Mouse (Mus musculus) hindbrain, embryonic 14.5 days (tissue): ENCODE measurements around the gene Adcy2. TPM values are rescaled to one million over a fixed set of nuclear protein-coding genes. Genes with fewer than 3 reads are reported as not detected.
A peak's percentile ranks its signal among the peaks of the same experiment; 100 is the strongest.

Experiments
- ATAC-seq: fragments of 200-750 bp; cut with Nextera tagmentation; 2 replicates; pipeline ENCODE4 v1.8.0; 2017; ENCODE audit warnings: moderate number of reproducible peaks, mild to moderate bottlenecking, moderate TSS enrichment, moderate library complexity; ENCODE audit not compliant: low FRiP score
- DNase-seq: peaks from one replicate; pipeline ENCODE4 v3.0.0-alpha.2; 2015; ENCODE audit warnings: low spot score
- H3K27ac ChIP-seq: fragments of 300-500 bp; sonication (generic); 2 replicates; pipeline ENCODE4 v1.5.1; 2014; ENCODE audit warnings: mild to moderate bottlenecking, moderate library complexity
- H3K27me3 ChIP-seq: fragments of 300-500 bp; sonication (generic); 2 replicates; pipeline ENCODE4 v1.6.1; 2014; ENCODE audit warnings: mild to moderate bottlenecking, low read length, mixed read lengths; ENCODE audit not compliant: control insufficient read depth, insufficient read depth
- H3K36me3 ChIP-seq: fragments of 300-500 bp; sonication (generic); replicated peaks from 2 replicates; pipeline ENCODE4 v1.6.1; 2014; ENCODE audit not compliant: control insufficient read depth, insufficient read depth
- H3K4me1 ChIP-seq: fragments of 300-500 bp; sonication (generic); replicated peaks from 2 replicates; pipeline ENCODE4 v1.6.1; 2014; ENCODE audit warnings: antibody characterized with exemption, low read length, mixed read lengths; ENCODE audit not compliant: control insufficient read depth, insufficient read depth
- H3K4me2 ChIP-seq: fragments of 300-500 bp; sonication (generic); replicated peaks from 2 replicates; pipeline ENCODE4 v1.6.1; 2014; ENCODE audit warnings: mild to moderate bottlenecking, moderate library complexity
- H3K4me3 ChIP-seq: fragments of 300-500 bp; sonication (generic); replicated peaks from 2 replicates; pipeline ENCODE4 v1.5.1; 2014; ENCODE audit warnings: mild to moderate bottlenecking, low read length
- H3K9ac ChIP-seq: fragments of 300-500 bp; sonication (generic); 2 replicates; pipeline ENCODE4 v1.6.1; 2014
- H3K9me3 ChIP-seq: fragments of 300-500 bp; sonication (generic); 2 replicates; pipeline ENCODE4 v1.6.1; 2016; ENCODE audit warnings: low read length; ENCODE audit not compliant: control insufficient read depth
- WGBS: fragments of 180-500 bp; shearing (Covaris S2); extraction: QIAGEN DNeasy Blood & Tissue Kit; methylation state at CpG from one replicate; pipeline ENCODE4 v1.1.7; 2014; 5-methylcytosine and 5-hydroxymethylcytosine counted together
- polyA plus RNA-seq: library from polyadenylated mRNA; unstranded; fragments of >200 nt; fragmentation: Nextera tagmentation; extraction: Ambion mirVana; gene quantifications from 2 replicates; pipeline ENCODE4 v1.2.1, GENCODE M21; 2014

Adcy2 gene
- polyA plus RNA-seq, 1 experiment from 2014 or later: 15.7 TPM

DNA sequence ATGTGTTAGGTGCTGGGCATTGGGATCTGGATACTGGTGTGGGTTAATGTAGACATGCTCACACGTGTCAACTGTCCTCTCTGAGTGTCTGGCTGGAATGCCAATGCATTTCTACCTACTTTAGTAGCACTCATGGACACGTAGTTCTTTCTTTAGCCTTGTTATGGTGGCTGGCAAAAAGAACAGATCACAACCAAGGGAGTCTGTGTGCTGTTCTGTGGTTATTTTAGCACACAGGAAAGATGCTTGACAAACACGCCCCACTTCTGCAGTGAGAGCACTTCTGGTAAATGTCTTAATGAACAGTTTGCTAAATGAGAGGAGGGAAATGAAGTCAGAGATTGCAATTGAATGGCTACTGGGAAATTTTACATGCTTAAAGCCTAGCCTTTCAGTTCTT, 151.1 kb downstream of the Adcy2 start:
- Histone ChIP-seq H3K9ac (no peak overlapping the region), H3K36me3 (no peaks in the 10 kb centered on the region), H3K27me3 (no peaks in the 10 kb centered on the region), H3K4me3 (no peak overlapping the region), H3K4me2 (no peak overlapping the region), H3K4me1 (no peaks in the 10 kb centered on the region), H3K27ac (no peak overlapping the region), H3K9me3 (no peaks in the 10 kb centered on the region)
- 80% methylated on average over 3 of the region's 3 CpGs for WGBS
- no peak for ATAC-seq
- DNase-seq: no peak

DNA sequence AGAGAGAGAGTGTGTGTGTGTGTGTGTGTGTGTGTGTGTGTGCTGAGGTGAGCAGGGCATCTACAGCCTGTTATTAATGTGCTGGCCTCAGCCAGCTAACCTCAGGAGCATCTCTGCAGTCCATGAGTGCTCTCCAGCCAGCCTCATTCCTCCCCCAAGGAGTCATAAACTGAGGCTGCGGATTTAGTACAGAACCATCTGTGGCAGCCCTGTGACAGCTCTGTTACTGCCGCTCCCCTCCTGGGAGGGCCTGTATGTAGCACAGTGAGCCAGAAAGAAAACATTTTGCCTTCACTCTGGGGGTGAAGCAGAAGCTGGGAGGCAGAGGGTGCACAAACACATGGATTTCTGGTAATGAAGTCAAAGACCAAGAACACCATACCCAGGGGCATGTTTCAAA, 159.8 kb downstream of the Adcy2 start:
- 0 out of 2 replicates have a peak, but pooled peaks cover 3% of the 10 kb centered on the region for H3K4me1 ChIP-seq
- no peaks in the 10 kb centered on the region for H3K9me3 ChIP-seq
- no peak overlapping the region for H3K4me2 ChIP-seq
- H3K27me3 ChIP-seq: no peaks in the 10 kb centered on the region
- H3K9ac ChIP-seq: no peak overlapping the region
- H3K27ac ChIP-seq: no peak overlapping the region
- H3K4me3 ChIP-seq: no peak overlapping the region
- DNase-seq (no peak), ATAC-seq (no peak)
- 44% methylated on average over 2 of the region's 2 CpGs for WGBS
- no peaks in the 10 kb centered on the region for H3K36me3 ChIP-seq

DNA sequence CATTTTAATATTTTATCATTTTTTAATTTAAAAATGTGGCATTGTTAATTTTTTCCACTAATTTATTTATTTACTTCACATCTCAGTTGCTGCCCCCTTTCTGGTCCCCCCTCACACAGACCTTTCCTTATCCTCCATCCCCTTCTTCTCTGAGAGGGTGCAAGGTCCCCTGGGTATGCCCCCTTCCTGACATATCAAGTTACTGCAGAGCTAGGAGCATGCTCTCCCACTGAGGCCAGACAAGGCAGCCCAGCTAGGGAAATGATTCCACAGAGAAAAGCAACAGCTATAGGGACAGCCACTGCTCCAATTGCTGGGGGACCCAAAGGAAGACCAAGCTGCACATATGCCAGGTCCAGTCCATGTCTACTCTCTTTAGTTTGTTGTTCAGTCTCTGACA, 163.2 kb downstream of the Adcy2 start:
- Histone ChIP-seq H3K4me1 (0 out of 2 replicates have a peak, but pooled peaks cover 3% of the 10 kb centered on the region), H3K36me3 (no peaks in the 10 kb centered on the region), H3K27me3 (no peaks in the 10 kb centered on the region), H3K4me3 (no peak overlapping the region), H3K4me2 (no peak overlapping the region), H3K9ac (no peak overlapping the region), H3K9me3 (no peaks in the 10 kb centered on the region), H3K27ac (no peak overlapping the region)
- DNase-seq (no peak), ATAC-seq (no peak)

DNA sequence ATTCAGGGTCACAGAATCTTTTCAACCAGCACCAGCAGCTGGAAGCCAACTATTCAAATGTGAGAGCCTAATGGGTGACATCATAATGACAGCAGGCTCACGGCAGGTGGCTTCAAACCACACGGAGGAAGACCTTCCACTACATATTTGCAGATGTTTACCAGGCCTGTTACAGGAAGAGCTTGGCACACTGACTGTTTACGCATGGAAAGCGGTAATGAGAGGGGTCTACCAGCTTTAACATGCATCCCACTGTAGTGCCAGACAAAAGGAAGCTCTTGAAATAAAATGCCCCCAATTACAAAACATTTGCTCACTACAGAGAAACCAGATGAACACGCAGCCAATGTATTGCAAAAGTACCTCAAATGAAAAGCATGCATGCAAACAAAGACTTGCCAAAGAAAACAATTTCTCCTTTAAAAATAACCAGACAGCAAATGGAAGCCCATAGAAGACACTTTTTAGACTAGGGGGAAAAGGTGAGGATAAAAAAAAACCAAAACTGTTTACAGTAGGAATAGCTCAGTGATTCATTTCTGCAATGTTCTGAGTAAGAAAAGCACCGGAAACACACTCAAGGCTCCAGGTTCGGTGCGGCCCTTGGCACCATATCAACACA, 163.8 kb downstream of the Adcy2 start:
- H3K4me2 ChIP-seq: no peak overlapping the region
- no peaks in the 10 kb centered on the region for H3K27me3 ChIP-seq
- H3K4me1 ChIP-seq: 0 out of 2 replicates have a peak, but pooled peaks cover 3% of the 10 kb centered on the region
- ATAC-seq (no peak), DNase-seq (no peak)
- no peak overlapping the region for H3K9ac ChIP-seq
- H3K9me3 ChIP-seq: no peaks in the 10 kb centered on the region
- H3K4me3 ChIP-seq: no peak overlapping the region
- no peaks in the 10 kb centered on the region for H3K36me3 ChIP-seq
- WGBS: 73% methylated on average over 8 of the region's 8 CpGs
- H3K27ac ChIP-seq: no peak overlapping the region

DNA sequence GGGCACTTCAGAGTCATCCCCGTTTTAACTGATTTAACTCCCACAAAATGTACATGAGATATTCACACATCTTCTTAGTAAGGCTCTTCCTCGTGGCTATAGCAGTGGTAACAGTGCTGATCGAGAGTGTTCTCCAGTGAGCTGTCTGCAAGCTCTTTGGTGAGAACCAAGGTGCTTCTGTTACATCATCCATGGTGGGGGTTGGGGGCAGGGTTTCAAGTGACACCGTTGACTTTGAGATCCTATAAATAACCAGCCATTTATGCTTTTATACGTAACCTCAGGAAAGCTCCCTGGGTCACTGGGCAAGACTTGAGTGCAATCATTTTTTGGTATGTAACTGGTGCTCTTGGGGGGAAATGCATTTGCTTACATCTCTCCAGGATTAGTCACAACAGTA, 167.2 kb downstream of the Adcy2 start:
- no peak for DNase-seq
- Histone ChIP-seq H3K27ac (no peak overlapping the region), H3K9me3 (no peaks in the 10 kb centered on the region), H3K9ac (no peak overlapping the region), H3K4me1 (0 out of 2 replicates have a peak, but pooled peaks cover 6% of the 10 kb centered on the region), H3K27me3 (no peaks in the 10 kb centered on the region), H3K36me3 (no peaks in the 10 kb centered on the region), H3K4me3 (no peak overlapping the region), H3K4me2 (no peak overlapping the region)
- 90% methylated on average over 5 of the region's 5 CpGs for WGBS
- ATAC-seq: no peak

DNA sequence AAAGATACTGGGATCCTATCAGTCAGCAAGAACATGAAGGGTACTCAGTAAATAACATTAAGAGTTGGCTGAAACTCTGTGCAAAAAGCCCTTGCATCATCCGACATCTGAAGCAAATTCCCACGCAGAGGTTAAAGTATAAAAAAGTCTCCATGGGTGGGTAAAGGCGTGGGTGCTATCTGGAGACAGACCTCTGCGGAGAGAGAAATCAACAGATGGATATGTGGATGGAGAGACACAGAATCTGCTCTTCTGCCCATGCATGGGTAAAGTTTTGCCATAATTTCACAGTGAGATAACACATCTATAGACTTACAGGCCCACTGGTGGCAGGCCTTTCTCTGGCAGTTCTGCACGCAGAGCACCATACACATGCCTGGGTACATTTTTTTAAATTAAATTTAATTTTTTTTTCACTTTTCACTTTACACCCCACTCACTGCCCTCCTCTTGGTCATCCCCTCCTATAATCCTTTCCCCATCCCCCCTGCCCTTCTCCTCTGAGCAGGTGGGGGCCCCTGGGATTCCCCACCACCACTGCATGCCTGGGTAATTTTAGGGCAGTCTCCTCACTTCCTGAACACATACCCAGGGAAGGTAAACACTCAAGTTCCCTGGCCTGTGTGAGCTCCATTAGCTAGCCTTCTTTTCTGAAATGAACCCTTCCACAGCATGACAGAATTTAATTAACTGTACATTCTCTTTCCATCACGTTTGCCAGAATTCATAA, 169.1 kb downstream of the Adcy2 start:
- Histone ChIP-seq H3K9ac (no peak overlapping the region), H3K4me1 (0 out of 2 replicates have a peak, but pooled peaks cover 3% of the 10 kb centered on the region), H3K27me3 (no peaks in the 10 kb centered on the region), H3K4me2 (no peak overlapping the region), H3K36me3 (no peaks in the 10 kb centered on the region), H3K27ac (no peak overlapping the region), H3K4me3 (no peak overlapping the region), H3K9me3 (no peaks in the 10 kb centered on the region)
- WGBS: 82% methylated on average over 6 of the region's 6 CpGs
- ATAC-seq (no peak), DNase-seq (no peak)

DNA sequence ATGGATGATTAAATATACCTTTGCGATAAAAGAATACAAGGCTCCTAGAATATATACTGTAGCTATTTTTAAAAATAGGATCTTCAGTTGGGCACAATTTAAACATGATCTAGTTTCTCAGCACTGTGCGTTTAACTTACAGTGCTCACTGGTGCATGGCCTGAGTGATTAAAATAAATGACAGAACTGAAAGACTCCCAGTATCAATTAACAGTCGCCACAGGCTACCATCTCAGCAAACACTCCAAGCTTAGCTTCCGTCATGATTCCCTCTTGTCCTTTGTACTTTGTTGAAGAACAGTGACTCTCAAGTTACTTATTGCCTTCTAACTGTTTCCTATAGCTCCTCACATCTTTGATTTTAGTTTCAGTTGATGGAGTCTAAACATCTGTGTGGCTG, 170.9 kb downstream of the Adcy2 start:
- Histone ChIP-seq H3K36me3 (no peaks in the 10 kb centered on the region), H3K9ac (no peak overlapping the region), H3K4me3 (no peak overlapping the region), H3K4me2 (no peak overlapping the region), H3K9me3 (no peaks in the 10 kb centered on the region), H3K4me1 (0 out of 2 replicates have a peak, but pooled peaks cover 3% of the 10 kb centered on the region), H3K27me3 (no peaks in the 10 kb centered on the region), H3K27ac (no peak overlapping the region)
- ATAC-seq: peak; percentile 46; the same call in 1 of the 2 replicates
- WGBS: 70% methylated on average over 4 of the region's 4 CpGs
- DNase-seq: no peak

DNA sequence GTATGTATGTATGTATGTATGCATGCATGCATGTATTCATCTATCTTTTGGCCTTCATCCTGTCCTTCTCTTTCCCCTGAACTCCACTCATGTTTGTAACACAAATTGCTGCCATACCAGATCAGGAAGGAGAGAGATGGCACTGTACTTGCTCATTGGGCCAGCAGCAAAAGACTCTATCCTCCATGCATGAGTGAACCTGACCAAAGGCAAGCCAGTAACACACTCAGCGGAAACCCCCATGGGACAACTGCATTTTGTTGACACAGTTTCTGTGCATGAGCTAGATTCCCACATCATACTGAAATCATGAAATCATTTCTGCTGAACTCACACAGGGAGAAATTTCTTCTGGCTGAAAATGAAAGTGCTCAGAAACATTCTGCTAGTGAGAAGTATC, 172.9 kb downstream of the Adcy2 start:
- Histone ChIP-seq H3K4me3 (no peak overlapping the region), H3K9me3 (no peaks in the 10 kb centered on the region), H3K27me3 (no peaks in the 10 kb centered on the region), H3K9ac (no peak overlapping the region), H3K36me3 (no peaks in the 10 kb centered on the region), H3K4me2 (no peak overlapping the region), H3K4me1 (0 out of 2 replicates have a peak, but pooled peaks cover 3% of the 10 kb centered on the region), H3K27ac (no peak overlapping the region)
- ATAC-seq (no peak), DNase-seq (no peak)
- WGBS: 92% methylated on average over 1 of the region's 1 CpGs

- Histone ChIP-seq H3K4me2 (no peak overlapping the region), H3K9ac (no peak overlapping the region), H3K36me3 (no peaks in the 10 kb centered on the region), H3K27me3 (no peaks in the 10 kb centered on the region), H3K4me3 (no peak overlapping the region), H3K27ac (no peak overlapping the region), H3K9me3 (no peaks in the 10 kb centered on the region), H3K4me1 (no peaks in the 10 kb centered on the region)
- DNase-seq: no peak
- 85% methylated on average over 13 of the region's 13 CpGs for WGBS
- no peak for ATAC-seq
Measured at GRCm38 (mm10) chr13:68820858-68821579, 178.3 kb downstream of the Adcy2 start.
